Mouse (Mus musculus) cortical plate, adult 2 months (tissue): ENCODE data around the gene Sbno2. TPM values are rescaled to one million over a fixed set of nuclear protein-coding genes. Genes with fewer than 3 reads are reported as not detected.
"Not testable (repeated sequence)": the region's sequence is repeated elsewhere in the genome, so short reads cannot be mapped to it uniquely, and the experiment has no call there.

ENCODE experiments used
- H3K27ac ChIP-seq: fragments of 200-500 bp; 2 replicates; pipeline ENCODE4 v1.5.1; 2012; ENCODE audit warnings: low read length, control low read depth, inconsistent platforms; ENCODE audit not compliant: insufficient read depth
- H3K4me1 ChIP-seq: fragments of 200-500 bp; 2 replicates; pipeline ENCODE4 v1.6.1; 2011; ENCODE audit warnings: low read length; ENCODE audit not compliant: control insufficient read depth, insufficient read depth
- H3K4me3 ChIP-seq: fragments of 200-500 bp; 2 replicates; pipeline ENCODE4 v1.5.1; 2011; ENCODE audit warnings: mild to moderate bottlenecking, low read length, control low read depth; ENCODE audit not compliant: insufficient read depth
- CTCF ChIP-seq: fragments of 200-500 bp; IDR thresholded peaks from 2 replicates; pipeline ENCODE4 v1.5.1; 2011; ENCODE audit warnings: mild to moderate bottlenecking, control low read depth, low read length; ENCODE audit not compliant: insufficient read depth; ENCODE audit errors: extremely low read depth
- POLR2A ChIP-seq: fragments of 200-500 bp; IDR thresholded peaks from 2 replicates; pipeline ENCODE4 v1.6.1; 2011; ENCODE audit warnings: mild to moderate bottlenecking, low read length, control low read depth; ENCODE audit not compliant: insufficient read depth; ENCODE audit errors: extremely low read depth
- polyA plus RNA-seq: library from polyadenylated mRNA; depleted of rRNA; stranded (reverse); fragments of >200 nt; gene quantifications from 2 replicates; pipeline ENCODE4 v1.2.3, GENCODE M21; 2012

The Sbno2 gene
- polyA plus RNA-seq, 1 experiment, result 22.9 TPM

DNA sequence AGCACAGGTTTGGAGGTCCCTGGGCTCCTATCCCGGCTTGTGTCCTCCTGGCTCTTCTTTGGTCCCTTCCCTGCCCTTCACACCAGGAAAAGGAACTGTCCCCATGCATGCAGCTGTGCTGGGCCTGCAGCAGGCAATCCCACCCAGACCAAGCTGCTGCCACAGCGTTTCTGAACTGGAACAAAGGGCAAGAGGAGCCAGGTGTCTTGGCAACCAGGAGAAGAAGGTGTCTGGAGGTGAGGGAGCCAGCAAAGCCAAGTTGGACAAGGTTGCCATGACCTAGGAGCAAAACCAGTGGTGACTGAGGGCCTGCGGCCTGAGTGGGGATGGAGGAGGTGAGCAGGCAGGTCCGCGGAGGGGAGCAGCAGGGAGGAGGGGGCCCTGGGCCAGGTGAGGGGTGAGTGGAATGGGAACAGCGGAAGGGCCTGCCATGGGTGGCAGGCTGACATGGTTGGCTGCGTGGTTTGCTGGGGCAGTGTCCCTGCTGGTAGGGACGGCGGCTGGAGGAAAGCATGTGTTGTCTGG is 58.3 kb downstream of the Sbno2 start, which contains the start of gene Gpx4:
TSS of gene Gpx4 (plus strand) at position 126 of the 525 bp plus-strand sequence.
- TF ChIP-seq POLR2A (no peak), CTCF (no peak)

DNA sequence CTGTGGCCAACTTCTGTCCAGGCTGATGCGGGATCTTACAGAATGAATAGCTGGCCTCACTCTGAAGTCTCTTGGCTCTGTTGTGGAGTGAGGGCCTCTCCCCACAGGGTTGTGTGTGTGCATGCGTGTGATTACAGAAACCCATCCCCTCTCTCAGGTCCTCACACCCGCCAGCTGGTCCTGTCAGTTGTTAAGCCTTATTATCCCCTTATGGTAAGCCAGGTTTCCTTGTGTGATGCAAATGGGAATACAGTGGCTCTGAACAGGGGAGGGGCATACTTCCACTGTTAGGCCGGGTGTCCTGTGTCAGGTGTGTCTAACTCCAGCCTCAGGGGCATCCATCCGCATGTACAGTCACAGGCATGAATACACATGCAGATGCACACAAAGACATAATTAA is 59.6 kb downstream of the Sbno2 start:
- no peaks in the 10 kb centered on the region for H3K4me1 ChIP-seq
- TF ChIP-seq POLR2A, result no peak
- TF ChIP-seq CTCF, result no peak
- no peak overlapping the region for H3K4me3 ChIP-seq

More for the DNA sequence above, 58.3 kb downstream of the Sbno2 start, which contains the start of gene Gpx4:
- Histone ChIP-seq H3K4me3 (no peak within 1 kb of the TSS), H3K27ac (no peak within 1 kb of the TSS), H3K4me1 (no peaks in the 10 kb centered on the region)

DNA sequence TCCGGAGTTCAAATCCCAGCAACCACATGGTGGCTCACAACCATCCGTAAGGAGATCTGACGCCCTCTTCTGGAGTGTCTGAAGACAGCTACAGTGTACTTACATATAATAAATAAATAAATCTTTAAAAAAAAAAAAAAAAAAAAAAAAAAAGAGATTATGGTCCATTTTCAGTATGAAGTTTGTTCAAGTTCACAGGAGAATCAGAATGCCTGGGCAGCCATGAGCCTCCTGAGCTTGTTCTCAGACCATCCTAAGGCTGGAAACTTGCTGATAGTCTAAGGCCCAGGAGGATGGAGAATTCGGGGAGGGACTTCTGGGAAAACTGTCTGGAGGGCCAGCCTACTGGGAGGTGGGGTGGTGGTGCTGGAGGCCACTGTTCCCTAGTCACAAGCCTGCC is 60.0 kb downstream of the Sbno2 start:
- not testable (repeated sequence) for H3K27ac ChIP-seq, H3K4me3 ChIP-seq, H3K4me1 ChIP-seq

More for the DNA sequence above, 59.6 kb downstream of the Sbno2 start:
- no peak overlapping the region; the same call in 1 of the 2 replicates for H3K27ac ChIP-seq

DNA sequence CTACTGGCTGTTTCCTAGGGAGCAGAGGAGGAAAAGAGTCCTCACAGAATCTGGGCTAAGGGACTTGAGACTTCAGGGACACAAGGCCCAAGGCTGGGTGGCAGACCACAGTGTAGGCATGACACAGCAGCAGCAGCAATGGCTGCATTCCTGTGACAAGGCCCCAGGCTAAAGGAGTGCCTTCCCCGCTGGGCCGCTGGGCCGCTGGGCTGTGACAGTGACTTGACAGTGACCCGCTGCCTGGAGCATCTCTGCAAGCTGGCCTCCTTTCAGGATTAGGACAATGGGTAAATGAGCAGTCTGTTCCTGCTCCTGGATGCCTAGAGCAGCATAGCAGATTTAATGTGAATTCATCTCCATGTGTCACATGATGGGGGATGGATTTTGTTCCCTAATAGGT is 61.3 kb downstream of the Sbno2 start:
- Histone ChIP-seq H3K4me1 (no peaks in the 10 kb centered on the region), H3K27ac (peak overlapping the region; percentile 83), H3K4me3 (no peak overlapping the region)
- no peak for TF ChIP-seq CTCF
- no peak for TF ChIP-seq POLR2A

DNA sequence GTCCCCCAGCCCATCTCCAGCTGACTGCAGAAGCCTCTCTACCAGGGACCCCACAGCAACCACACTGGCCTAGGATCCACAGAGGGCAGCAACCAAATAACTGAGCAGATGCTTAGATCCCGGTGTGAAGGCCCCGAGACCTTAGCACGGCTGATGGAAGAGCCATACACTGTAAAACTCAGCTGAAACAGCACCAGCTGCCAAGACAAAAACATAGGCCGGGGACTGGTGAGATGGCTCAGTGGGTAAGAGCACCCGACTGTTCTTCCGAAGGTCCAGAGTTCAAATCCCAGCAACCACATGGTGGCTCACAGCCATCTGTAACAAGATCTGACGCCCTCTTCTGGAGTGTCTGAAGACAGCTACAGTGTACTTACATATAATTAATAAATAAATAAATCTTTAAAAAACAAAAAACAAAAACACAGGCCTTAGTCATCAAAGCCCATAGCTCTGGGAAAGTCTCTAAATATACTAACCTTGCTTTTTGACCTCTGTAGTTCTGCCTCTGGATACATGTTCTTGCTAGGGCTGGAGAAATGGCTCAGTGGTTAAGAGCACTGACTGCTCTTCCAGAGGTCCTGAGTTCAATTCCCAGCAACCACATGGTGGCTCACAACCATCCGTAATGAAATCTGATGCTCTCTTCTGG is 63.8 kb downstream of the Sbno2 start:
- not testable (repeated sequence) for H3K4me1 ChIP-seq, H3K27ac ChIP-seq, H3K4me3 ChIP-seq

DNA sequence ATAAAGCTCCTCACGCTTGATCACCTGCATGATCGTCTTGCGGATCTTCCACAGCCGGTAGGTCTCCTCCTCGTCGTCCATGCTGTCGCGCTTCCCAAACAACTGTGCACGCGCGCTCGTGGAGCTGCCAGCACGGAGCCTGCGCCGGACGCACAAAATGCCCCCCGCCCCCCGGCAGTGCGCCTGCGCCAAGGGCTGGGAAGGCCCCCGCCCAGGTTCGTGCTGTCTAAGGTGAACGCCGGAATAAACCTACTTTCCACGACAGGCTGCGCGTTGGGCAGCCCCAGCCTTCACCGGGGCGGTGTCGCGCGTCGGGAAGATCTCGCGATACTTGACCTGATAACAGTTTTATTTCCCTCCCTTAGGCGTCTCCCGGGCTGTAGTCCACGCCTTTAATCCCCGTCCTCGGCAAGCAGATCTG is 65.8 kb downstream of the Sbno2 start, which contains the start of gene Polr2e:
TSS of gene Polr2e (minus strand) at position 237 of the 421 bp plus-strand sequence.
- H3K4me1 ChIP-seq, result peaks cover 2% of the 10 kb centered on the region; the same call in 1 of the 2 replicates
- H3K4me3 ChIP-seq, result peak within 1 kb of the TSS; percentile 63
- no peak within 1 kb of the TSS for H3K27ac ChIP-seq
- TF ChIP-seq POLR2A (peak; percentile 80), CTCF (no peak)

DNA sequence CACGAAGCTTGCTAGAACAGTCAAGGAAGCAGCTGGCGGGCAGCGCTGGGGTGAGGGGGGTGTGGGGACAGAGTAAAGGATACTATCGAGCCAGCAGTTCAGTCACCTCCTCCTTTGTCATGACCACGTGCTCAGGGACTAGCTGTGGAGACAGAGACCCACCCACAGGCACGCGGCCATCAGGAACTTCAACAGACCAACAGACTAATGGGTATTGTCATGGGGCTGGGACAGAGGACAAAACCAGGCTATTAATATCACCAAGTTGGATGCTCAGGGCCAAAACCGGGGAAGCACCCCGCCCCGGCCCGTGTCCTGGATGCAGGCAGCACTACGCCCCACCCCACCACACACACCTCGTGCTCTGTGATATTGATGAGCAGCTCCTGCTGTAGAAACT is 68.5 kb downstream of the Sbno2 start:
- Histone ChIP-seq H3K4me1 (peaks cover 2% of the 10 kb centered on the region; the same call in 1 of the 2 replicates), H3K27ac (no peak overlapping the region), H3K4me3 (no peak overlapping the region)
- no peak for TF ChIP-seq CTCF
- TF ChIP-seq POLR2A, result no peak

DNA sequence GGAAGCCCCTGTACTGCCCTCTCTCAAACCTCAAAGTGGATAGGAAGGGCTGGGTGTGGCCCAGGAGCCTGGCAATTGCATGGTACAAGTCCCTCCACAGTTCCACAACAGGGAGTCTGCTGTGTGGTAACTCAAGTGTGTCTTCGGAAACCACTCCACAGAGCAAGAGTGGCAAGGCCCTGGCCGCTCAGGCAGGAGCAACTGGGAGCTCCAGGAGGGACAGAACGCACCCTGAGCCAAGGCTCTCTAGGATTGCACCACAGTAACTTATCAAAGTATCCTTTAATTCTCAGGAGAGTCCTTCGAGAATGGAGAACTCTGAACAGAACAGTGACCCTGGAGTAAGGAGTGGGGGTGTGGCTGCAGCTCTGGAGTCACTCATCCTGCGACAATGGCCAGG is 69.7 kb downstream of the Sbno2 start:
- peaks cover 2% of the 10 kb centered on the region; the same call in 1 of the 2 replicates for H3K4me1 ChIP-seq
- H3K27ac ChIP-seq, result no peak overlapping the region
- TF ChIP-seq CTCF (no peak), POLR2A (no peak)
- no peak overlapping the region for H3K4me3 ChIP-seq

DNA sequence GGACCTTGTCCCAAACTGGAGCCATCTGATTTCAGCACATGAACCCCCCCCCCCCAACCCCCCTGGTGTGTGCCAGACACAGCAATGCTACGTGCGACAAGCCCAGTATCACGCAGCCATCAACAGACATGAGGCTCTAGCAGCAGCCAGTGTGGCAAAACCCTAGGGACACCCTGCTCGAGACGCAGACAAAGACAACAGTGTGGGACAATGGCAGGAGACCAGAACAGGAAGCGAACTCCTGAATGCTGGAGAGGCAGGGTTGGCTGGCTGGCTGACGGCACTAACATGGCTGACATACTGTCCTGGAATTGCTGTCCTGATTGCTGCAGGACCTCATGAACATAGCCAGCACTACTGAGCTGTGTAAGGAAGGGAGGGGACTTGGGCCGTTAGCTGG is 70.2 kb downstream of the Sbno2 start:
- H3K27ac ChIP-seq, result no peak overlapping the region
- peaks cover 2% of the 10 kb centered on the region; the same call in 1 of the 2 replicates for H3K4me1 ChIP-seq
- TF ChIP-seq POLR2A (no peak), CTCF (no peak)
- H3K4me3 ChIP-seq, result no peak overlapping the region

DNA sequence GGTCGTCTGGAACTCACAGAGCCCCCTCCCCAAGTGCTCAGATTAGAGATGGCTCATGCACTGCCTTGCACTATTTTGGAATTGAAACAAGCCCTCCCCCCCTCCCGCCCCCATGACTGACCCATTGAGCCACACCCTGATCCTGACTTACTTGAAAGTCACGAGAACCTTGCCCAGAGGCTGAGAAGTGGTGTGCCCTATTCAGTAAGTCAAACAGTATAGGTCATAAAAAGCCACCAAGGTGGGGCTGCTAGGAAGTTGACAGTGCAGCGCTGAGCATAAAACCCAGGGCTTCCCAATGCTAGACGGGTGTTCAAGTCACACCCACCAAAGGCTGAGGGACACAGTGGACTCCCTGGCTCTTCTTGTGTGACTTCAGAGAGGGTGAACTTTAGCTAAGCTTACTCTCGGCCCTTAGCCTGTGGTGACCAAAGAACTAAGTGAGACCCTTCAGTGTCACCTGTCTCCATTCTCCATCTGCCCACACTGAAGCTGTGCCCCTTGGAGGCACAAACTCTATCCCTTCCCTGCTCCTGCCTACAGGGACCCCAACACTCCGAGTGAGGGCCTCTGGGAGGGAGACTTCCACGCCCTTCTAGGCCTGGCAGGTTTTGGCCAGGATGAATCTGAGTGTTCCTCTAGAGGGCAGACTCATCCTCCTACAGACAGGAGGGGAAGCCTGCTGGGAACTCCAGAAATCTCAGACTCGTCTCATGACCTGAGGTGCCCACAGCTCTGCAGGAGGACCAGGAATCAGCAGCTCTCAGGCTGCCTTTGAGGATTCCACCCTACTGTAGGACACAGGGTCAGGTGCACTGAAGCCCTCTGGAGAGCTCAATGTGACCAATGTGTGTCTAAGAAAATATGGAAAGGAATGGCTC is 71.6 kb downstream of the Sbno2 start:
- Histone ChIP-seq H3K4me1 (peaks cover 2% of the 10 kb centered on the region; the same call in 1 of the 2 replicates), H3K27ac (no peak overlapping the region), H3K4me3 (no peak overlapping the region)
- TF ChIP-seq CTCF (peak; percentile 50), POLR2A (no peak)
